Mouse (Mus musculus) neutrophil, adult 5-6 weeks (primary cell): Measurements from ENCODE around the gene Csrp2. TPM values are rescaled to one million over a fixed set of nuclear protein-coding genes. Genes with fewer than 3 reads are reported as not detected.
A peak's percentile ranks its signal among the peaks of the same experiment; 100 is the strongest.

Experiments
- ATAC-seq: fragments of 151-379, 151-347 bp; 2 replicates; pipeline ENCODE4 v1.8.0; 2017; ENCODE audit warnings: mild to moderate bottlenecking, moderate TSS enrichment; ENCODE audit not compliant: insufficient number of reproducible peaks, poor library complexity, low FRiP score, severe bottlenecking; ENCODE audit errors: extremely low read depth
- total RNA-seq: library from RNA; stranded (forward); fragments of 200-1000 nt; gene quantifications from 2 replicates; pipeline ENCODE4 v1.2.3, GENCODE M21; 2017

Gene Csrp2
- total RNA-seq, 1 experiment from 2014 or later, result 24.8 TPM

DNA sequence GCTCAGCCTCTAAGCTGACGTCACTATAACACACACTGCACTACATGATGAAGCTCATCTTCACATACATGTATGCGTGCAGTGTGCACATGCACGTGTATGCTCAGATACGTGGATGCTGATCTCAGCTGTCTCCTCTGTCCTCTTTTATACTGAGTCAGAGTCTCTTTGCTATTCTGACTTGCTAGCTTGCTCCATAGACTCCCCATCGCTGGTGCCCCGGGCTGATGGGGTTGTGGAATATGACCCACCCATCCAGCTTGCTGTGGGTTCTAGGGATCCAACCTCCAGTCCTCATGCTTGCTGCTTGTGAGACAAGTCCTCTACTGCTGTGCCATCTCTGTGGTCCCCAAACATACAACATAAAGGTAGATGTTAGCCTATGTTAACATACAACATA lies 39.3 kb downstream of the Csrp2 start:
- ATAC-seq, result no peak

DNA sequence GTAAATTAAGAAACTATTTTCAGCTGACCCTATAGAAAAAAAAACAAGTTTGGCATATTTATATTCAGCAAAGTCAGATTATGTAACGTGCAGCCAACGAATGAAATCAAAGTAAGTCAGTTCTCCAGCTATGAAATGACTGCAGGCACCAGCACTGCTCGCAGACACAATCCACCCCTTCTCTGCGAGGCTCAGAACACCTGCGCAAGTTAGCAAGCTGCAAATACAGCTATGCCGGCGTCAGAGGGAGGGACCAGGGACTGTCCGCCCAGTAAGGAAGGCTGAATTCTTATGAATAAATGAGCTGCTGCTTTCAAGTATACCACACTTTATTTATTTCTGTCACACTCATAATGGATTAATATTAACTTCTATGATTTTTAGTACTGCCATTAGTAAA lies 40.2 kb downstream of the Csrp2 start:
- no peak for ATAC-seq

DNA sequence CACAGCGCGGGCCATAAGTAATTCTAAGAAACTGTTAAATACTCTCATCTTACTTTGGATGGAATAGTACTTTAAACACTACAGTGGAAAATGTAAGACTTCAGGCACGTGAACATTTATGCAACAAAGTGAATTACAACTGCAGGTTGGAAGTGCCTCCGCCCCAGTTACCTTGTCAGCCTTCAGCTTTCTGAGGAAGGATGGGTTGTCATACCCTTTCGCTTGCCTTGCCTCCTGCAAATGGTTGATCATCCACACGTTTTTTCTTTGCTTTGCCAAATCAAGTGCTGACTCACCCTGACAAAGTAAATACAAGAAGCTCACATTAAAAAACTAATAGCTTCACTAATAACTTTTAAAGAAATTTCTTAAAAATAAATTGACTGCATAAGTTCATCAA lies 41.3 kb downstream of the Csrp2 start:
- ATAC-seq, result no peak

- no peak for ATAC-seq
These were observed 42.6 kb downstream of the Csrp2 start for GRCm38 (mm10) chr10:110962172-110962571.

DNA sequence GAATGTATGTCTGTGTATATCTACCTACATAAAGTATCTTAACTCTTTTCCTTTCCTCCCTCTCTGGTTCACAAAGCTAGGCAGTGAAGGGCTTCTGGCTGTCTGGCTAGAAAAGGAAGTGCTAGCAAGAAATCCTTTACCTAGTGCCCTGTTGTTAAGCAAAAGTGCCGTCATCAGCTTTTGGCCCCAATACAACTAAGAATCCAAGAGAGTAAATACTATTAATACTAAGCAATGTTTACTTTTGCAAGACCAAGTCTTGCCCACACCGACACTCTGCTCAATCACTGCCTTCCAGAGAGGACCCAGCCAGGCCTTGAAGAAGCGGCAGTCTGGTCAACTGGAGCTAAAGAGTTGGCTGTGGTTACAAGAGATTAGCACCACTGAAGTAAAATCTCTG lies 51.5 kb downstream of the Csrp2 start:
- no peak for ATAC-seq

GRCm38 (mm10) chr10:110971483-110971882 lies 51.9 kb downstream of the Csrp2 start:
- ATAC-seq, result no peak

DNA sequence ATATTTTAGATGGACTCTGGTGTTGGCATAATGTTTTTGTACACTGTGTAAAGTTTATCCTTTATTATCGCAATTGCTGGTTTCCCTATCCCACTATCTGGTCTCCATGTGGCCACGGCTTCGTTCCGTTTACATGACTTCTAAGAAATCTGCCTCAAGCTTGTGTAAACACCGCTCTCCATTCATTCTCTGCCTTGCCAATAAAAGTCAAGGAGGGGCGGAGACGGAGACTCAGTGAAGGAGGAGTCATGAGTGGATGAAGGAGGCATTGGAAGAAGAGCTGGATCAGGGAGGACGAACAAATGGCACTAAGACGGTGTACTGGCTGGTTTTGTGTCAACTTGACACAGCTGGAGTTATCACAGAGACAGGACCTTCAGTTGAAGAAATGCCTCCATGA lies 52.4 kb downstream of the Csrp2 start:
- no peak for ATAC-seq

DNA sequence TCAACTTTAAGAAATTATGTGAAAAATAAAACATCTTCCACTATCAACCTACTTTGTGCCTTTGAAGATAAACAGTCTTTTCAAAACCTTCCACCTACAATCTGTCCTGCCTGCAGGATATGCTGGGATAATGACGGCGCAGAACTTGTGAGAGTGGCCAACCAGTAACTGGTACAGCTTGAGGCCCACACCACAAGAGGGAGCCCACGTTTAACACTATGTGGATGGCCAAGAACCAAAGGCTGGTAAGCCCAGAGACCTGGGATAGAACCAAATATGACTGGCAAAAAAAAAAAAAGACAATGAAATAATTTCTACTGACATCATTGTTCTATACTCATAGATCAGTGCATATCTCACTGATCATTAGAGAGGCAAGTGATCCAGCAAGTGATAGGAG lies 54.9 kb downstream of the Csrp2 start:
- no peak for ATAC-seq

- no peak for ATAC-seq
These were observed 55.3 kb downstream of the Csrp2 start for GRCm38 (mm10) chr10:110974885-110975284.

GRCm38 (mm10) chr10:110976046-110976445 lies 56.5 kb downstream of the Csrp2 start:
- ATAC-seq, result peak; percentile 67; the same call in 1 of the 2 replicates

DNA sequence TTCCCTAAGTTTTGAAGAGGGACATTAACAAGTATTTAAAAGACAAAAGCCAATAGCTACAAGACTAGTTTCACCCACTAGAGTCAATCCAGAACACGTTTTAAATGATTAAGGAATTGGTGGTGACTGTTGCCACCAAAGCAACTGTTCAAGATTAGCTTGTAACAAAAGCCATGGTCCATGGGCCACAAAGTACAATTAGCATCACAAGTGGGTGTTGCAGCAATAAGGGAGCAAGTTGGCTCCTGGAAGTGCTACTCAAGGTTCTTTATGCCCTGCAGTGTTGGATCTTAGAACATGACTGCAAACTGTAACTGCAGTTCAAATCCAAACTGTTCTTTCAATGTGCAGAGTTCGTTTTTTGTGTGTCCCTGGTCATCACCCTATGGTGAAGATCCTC lies 57.8 kb downstream of the Csrp2 start:
- ATAC-seq, result no peak

- no peak for ATAC-seq
These were observed 59.8 kb downstream of the Csrp2 start for GRCm38 (mm10) chr10:110979431-110979830.

DNA sequence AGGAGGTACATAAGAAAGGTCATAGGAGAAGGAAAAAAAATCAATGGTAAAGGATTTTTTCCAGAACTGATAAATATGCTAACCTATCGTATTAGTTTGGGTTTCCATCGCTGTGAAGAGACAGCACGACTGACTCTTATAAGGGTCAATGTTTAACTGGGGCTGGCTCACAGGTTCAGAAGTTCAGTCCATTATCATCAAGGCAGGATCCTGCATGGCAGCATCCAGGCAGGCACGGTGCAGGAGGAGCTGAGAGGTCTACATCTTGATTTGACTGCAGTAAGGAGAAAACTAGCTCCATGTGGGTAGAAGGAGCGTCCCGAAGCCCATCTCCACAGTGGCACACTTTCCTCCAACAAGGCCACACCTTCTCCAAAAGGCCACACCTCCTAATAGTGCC lies 60.9 kb downstream of the Csrp2 start:
- no peak for ATAC-seq

DNA sequence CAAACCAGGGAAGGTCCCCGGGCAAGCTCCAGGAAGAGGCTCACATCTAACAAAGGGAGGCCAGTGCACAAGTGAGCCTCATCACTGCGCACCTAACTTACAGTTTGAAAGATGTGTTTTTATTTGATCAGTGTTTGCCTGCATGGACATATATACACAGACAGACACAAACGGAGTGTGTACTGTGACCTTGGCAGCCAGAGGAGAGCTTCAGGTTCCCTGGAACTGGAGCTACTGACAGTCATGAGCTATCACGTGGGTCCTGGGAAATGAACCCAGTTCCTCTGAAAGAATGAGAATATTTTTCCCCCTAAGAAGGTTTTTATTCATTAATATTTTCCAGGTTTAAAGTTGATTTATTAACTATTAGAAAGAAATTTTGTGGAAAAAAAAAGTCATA lies 63.2 kb downstream of the Csrp2 start:
- ATAC-seq, result no peak

- no peak for ATAC-seq
These were observed 67.1 kb downstream of the Csrp2 start for GRCm38 (mm10) chr10:110986682-110987081.

Other genes with a start within 250 kb of the Csrp2 start
- not detected in 2 replicates for gene E2f7, start 174.3 kb upstream of the Csrp2 start, total RNA-seq
- 59.1 and 60.2 TPM in 2 replicates for gene Zdhhc17, start 90.4 kb downstream of the Csrp2 start, total RNA-seq
- gene Osbpl8, start 245.0 kb downstream of the Csrp2 start, total RNA-seq, result 87.2 and 87.7 TPM in 2 replicates